Mouse (Mus musculus): Measurements from ENCODE around the gene a. TPM values are rescaled to one million over a fixed set of nuclear protein-coding genes. Genes with fewer than 3 reads are reported as not detected.

Gene a
- total RNA-seq, 2 experiments from 2014 or later, result not detected

GRCm38 (mm10) chr2:154764828-154765497 is 26.2 kb upstream of the a start:
- intact Hi-C loops (cut with DNase I), result no loop called here
- Histone ChIP-seq H3K27ac (no peak overlapping the region; the same call in 1 of the 2 replicates), H3K4me3 (no peak overlapping the region)
- TF ChIP-seq CTCF (IDR thresholded peaks at IDR 0.05), result peak; percentile 44
- no peak for DNase-seq

- intact Hi-C loops (cut with DNase I), result no loop called here
- TF ChIP-seq CTCF (IDR thresholded peaks at IDR 0.05), result no peak
- peak overlapping the region; percentile 43; the same call in 1 of the 2 replicates for H3K27ac ChIP-seq
- DNase-seq, result peak; percentile 41
- H3K4me3 ChIP-seq, result no peak overlapping the region
Observed at GRCm38 (mm10) chr2:154765554-154766008, 25.6 kb upstream of the a start.

GRCm38 (mm10) chr2:154767051-154767450 is 24.2 kb upstream of the a start:
- no peak for TF ChIP-seq CTCF (IDR thresholded peaks at IDR 0.05)
- intact Hi-C loops (cut with DNase I), result no loop called here
- Histone ChIP-seq H3K27ac (no peak overlapping the region), H3K4me3 (no peak overlapping the region)
- DNase-seq, result no peak

GRCm38 (mm10) chr2:154769930-154770329 is 21.3 kb upstream of the a start, which contains the start of gene Gm14214:
TSS of gene Gm14214 (minus strand) at chr2:154770030.
- DNase-seq, result no peak
- Histone ChIP-seq H3K27ac (no peak within 1 kb of the TSS), H3K4me3 (no peak within 1 kb of the TSS)
- TF ChIP-seq CTCF (IDR thresholded peaks at IDR 0.05), result no peak
- intact Hi-C loops (cut with DNase I), result no loop called here

- Histone ChIP-seq H3K4me3 (no peak overlapping the region), H3K27ac (no peak overlapping the region)
- intact Hi-C loops (cut with DNase I), result no loop called here
- no peak for TF ChIP-seq CTCF (IDR thresholded peaks at IDR 0.05)
- DNase-seq, result no peak
Observed at GRCm38 (mm10) chr2:154771604-154772003, 19.6 kb upstream of the a start.

GRCm38 (mm10) chr2:154774032-154774431 is 17.2 kb upstream of the a start:
- intact Hi-C loops (cut with DNase I), result no loop called here

GRCm38 (mm10) chr2:154776496-154776895 is 14.7 kb upstream of the a start:
- TF ChIP-seq CTCF (IDR thresholded peaks at IDR 0.05), result no peak
- Histone ChIP-seq H3K27ac (no peak overlapping the region), H3K4me3 (no peak overlapping the region)
- DNase-seq, result no peak
- intact Hi-C loops (cut with DNase I), result no loop called here

More at GRCm38 (mm10) chr2:154774032-154774431, 17.2 kb upstream of the a start:
- Histone ChIP-seq H3K27ac (no peak overlapping the region), H3K4me3 (no peak overlapping the region)
- no peak for DNase-seq
- peak; percentile 27; the same call in 1 of the 2 replicates for TF ChIP-seq CTCF (IDR thresholded peaks at IDR 0.05)

- no peak for DNase-seq
- TF ChIP-seq CTCF (IDR thresholded peaks at IDR 0.05), result no peak
- intact Hi-C loops (cut with DNase I), result no loop called here
- H3K27ac ChIP-seq, result no peak overlapping the region
- no peak overlapping the region for H3K4me3 ChIP-seq
Observed at GRCm38 (mm10) chr2:154779648-154780047, 11.6 kb upstream of the a start.

- Histone ChIP-seq H3K27ac (peak overlapping the region; percentile 40; the same call in 1 of the 2 replicates), H3K4me3 (no peak overlapping the region)
- intact Hi-C loops (cut with DNase I), result no loop called here
- peak; percentile 36 for DNase-seq
- TF ChIP-seq CTCF (IDR thresholded peaks at IDR 0.05), result no peak
Observed at GRCm38 (mm10) chr2:154782361-154782760, 8.8 kb upstream of the a start.

- no peak overlapping the region for H3K27ac ChIP-seq
- intact Hi-C loops (cut with DNase I), result no loop called here
- TF ChIP-seq CTCF (IDR thresholded peaks at IDR 0.05), result no peak
- no peak overlapping the region for H3K4me3 ChIP-seq
- DNase-seq, result no peak
Observed at GRCm38 (mm10) chr2:154782856-154783650, 8.1 kb upstream of the a start.

GRCm38 (mm10) chr2:154785284-154785683 is 5.9 kb upstream of the a start:
- intact Hi-C loops (cut with DNase I), result no loop called here
- no peak for DNase-seq
- no peak for TF ChIP-seq CTCF (IDR thresholded peaks at IDR 0.05)
- Histone ChIP-seq H3K4me3 (no peak overlapping the region), H3K27ac (no peak overlapping the region)

- DNase-seq, result no peak
- H3K27ac ChIP-seq, result no peak overlapping the region
- TF ChIP-seq CTCF (IDR thresholded peaks at IDR 0.05), result no peak
- intact Hi-C loops (cut with DNase I), result no loop called here
- no peak overlapping the region for H3K4me3 ChIP-seq
Observed at GRCm38 (mm10) chr2:154786187-154786586, 5.0 kb upstream of the a start.

- no peak for TF ChIP-seq CTCF (IDR thresholded peaks at IDR 0.05)
- Histone ChIP-seq H3K27ac (no peak overlapping the region), H3K4me3 (no peak overlapping the region)
- intact Hi-C loops (cut with DNase I), result no loop called here
- DNase-seq, result no peak
Observed at GRCm38 (mm10) chr2:154786776-154787175, 4.4 kb upstream of the a start.

All from gastrocnemius, adult 2 months (tissue).